Mouse (Mus musculus) spleen, adult 12 weeks (tissue): ENCODE measurements around the gene Erg.

Experiments
- DNase-seq: peaks from one replicate; pipeline ENCODE4 v3.0.0; 2022; ENCODE audit warnings: low spot score

Gene Erg

DNA sequence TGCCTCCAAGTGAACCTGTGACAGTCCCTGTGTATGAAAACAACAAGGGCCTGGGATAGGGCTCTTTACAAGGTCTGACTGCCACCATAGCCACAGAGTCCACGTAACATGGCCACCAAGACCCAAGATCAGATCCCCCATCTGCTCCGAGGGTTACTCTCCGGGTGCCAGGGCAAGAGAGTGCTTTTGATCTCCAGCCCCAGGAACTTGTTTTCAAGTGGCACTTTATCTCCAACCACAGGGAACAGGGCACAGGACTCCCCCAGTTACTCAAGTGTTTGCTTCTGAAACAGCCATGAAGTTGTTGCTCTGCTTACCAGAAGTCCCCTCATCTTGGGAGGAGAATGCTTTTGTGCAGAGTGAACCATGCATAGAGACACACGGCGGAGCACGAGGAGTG lies 237.0 kb downstream of the Erg start:
- no peak for DNase-seq

DNA sequence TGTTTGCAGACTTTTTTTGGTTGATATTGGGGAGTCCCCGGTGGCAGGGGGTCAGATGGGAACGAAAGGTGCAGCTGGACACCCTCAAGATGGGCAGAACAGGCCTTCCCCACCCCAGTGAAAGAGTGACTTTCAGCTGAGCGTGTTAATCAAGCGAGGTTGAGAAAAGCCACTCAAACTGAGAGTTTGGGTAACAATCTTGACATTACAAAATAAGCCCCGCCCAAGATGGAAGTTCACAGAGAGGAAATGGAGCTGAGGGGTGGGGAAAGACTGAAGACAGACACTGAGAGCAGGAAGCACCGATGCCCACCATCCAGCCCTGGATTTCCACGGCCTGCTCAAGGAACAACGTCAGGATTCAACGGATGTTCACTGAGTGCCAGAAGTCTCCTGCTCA lies 237.8 kb downstream of the Erg start:
- DNase-seq, result no peak

DNA sequence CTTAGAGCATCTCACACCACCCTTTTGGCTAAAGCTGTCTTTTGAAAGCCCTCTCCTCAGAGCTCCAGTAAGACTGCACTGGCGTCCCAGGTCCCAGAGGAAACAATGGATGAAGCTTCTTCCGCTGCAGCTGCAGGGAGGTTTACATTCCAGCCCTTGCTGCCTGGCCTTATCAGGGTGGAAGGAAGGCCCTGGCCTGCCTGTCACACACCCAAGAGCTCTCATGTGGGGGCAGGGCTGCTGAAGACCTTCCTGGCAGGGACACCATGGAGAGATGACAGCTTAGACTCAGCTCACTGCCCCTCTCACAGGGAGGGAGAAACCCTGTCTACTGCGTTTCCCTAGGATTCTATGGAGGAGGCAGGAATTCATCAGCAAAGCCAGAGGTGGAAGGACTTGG lies 239.2 kb downstream of the Erg start:
- no peak for DNase-seq

DNA sequence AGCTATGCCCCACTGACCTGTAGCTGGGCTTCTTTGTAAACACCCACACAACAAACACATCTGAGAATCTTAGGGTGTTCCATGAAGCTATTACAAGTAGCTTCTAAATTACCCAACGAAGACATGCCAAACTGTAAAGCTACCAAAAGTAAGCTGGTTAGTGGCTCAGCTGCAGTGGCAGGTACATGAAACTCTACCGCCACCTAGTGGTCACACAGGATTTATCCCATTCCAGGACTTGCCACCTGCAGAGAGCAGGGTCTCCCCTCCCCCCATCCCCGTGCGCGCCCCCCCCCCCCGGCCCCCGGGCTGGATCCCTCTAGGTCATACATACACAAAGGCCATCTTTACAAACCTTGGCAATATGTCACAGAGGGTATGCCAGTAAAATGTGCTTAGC lies 240.5 kb downstream of the Erg start:
- DNase-seq, result peak; percentile 26

DNA sequence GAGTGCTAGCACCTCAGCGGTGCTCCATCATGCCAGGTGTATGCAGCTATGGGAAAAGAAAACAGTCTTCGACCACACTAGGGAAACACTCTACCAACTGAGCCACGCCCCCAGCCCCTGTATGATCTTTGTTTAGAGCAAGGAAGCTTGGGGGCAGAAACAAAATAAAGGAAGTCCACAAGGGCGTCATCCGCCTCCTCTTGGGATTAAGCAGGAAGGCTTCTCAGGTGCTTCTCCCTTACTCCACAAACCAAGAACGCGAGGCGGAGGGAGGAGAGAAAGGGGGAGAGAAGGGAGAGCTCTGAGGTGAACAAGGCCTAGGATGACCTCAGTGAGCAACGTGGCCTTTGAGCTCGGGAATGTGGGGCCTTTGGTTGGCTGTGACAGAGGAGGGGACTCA lies 241.4 kb downstream of the Erg start:
- DNase-seq, result no peak

DNA sequence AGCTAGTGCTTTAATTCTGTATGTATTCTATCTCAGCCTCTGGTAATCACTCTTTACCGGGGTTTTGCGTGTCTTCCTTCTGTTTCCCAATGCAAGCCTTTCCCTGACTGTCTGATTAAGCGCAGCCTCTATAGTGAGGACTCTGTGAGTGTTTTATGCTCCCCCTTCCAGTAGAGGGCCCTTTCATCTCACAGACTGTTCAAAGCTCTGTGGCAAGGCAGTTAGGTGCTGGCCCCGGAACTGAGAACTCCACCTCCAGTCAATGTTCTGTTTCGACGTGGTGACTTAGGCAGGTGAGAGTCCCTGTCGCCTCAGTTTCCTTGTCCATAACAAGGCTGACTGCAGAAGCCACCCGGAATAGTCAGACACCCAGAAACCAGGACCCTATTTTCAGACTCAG lies 244.4 kb downstream of the Erg start:
- no peak for DNase-seq

DNA sequence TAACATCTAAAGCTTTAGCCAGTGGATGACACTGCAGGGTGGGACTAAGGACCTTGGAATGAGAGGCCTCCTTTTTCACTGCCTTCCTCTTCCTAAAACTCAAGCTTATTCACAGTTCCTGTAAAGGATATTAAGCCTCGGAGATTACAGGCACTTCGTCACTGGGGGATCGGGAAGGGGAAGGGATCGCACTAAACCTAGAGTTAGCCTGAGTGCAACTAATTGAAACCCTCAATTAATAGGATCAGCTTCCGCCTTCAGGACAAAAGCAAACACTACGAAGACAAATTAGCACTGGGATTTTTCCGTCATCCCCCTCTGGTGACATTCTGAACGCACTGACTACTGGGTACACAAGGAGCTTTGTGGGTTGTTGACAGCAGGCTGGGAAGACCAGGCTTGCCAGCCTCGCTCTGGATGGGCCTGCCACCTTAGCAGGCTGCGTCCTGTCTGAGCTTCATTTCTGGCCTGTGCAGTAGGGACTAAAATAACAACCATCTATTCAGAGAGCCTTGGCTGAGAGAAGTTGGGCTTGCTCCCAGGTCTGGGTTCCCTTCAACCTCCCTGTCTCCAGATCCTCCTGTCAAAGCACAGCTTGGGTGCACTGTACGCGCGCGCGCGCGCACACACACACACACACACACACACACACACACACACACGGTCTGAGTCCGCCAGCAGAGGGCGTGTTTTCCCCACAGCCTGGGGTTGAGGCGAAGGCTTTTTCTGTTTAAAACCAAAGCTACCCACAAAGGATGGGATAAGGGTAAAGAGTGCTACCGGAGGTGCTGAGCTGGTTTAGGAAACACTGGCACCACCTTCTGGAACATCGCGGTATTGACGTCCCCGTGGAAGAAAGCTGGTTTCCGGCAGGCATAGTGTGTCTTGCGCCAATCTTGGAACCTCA lies 245.3 kb downstream of the Erg start:
- peak; percentile 31 for DNase-seq

DNA sequence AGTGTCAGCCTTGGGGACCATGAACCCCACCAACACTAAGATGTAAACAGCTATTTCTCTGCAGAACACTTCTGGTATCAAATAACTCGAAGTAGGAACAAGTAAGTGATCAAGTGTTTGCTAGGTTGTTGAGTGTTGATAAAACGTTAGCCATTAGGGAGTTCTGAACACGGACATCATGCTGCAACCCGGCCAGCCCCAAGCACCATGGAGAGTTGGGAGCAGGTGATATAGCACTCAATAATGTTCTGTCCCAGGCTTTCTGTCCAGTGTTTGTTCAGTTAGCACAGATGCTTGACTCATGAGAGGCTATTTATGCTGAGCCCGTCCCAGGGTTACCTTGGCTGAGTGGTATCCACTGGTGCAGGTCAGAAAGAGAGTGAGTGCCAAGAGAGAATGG lies 254.2 kb downstream of the Erg start:
- no peak for DNase-seq

DNA sequence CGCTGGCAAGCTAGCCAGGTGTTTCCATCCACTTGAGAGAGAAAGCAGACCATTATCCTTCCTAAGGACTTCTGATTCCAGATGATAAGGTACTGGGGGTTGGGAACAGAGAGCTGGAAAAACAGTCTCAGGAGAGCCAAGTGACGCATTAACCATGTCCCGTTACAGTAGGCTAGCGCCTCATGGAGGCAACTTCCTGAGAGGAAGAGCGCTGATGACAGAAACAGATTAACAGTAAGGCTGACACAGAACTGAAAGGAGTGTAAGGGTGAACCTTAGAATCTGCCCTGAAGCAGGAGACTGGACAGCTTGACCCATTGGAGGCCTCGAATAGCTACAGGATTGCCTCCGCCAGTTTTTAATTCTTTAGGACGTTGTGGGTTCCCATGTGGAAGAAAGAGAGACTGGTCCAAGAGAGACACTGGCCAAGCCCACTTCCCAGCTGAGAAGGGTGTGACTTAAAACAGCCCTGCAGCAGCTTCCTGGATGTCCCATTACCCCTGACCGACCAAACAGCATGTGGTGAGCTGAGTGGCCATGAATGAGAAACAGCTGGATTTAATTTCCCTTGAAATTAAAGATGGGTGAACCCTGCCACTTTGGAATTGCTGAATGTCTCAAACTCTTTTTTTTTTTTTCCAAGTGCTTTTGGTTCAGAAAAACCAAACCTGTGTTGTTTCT lies 264.3 kb downstream of the Erg start:
- DNase-seq, result no peak
